In the genomic region with DNA sequence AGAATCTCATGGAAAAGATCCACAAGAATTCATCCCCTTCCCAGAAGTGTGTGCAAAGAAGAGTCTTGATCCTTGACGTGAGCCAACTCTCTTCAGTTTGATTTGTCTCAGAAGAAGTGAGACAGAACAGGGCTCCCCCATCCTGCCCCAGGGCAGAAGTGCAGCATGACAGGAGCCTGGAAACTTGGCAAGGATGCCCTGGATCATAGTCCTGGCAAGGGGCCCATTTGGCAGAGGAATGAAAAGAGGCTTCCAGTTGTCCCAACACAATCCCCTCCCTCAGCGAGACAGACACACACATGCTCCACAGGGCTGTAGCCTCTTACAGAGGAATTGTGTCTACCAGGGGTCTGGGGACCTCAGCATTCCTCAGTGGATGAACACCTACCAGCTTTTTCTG, we compare ENCODE assay signal across 10 mouse cellular contexts.
DNase-seq lines count a peak whose midpoint lies in the region; ATAC-seq and TF ChIP-seq lines count a peak whose summit lies in the region.
"Had no signal": no experiment of that assay in that cellular context is flagged by ENCODE, and none has a peak within 500 bp of the region (broad histone marks: within the 10 kb centered on the region; RNA-seq: fewer than 3 reads in every experiment).

No protein-coding gene starts in this region.

- 0 out of 2 replicates have a peak, but pooled peaks cover 10% of the 10 kb centered on the region for H3K4me1 ChIP-seq in kidney, embryonic 14.5 days (ENCODE audit: control insufficient read depth, insufficient read depth, low read length)
- H3K4me1 ChIP-seq in lung, embryonic 14.5 days (ENCODE audit: insufficient read depth): peaks cover 13% of the 10 kb centered on the region

- no peak overlapping the region for H3K27ac ChIP-seq in kidney, embryonic 14.5 days (ENCODE audit: low read depth, low read length)
- no peak overlapping the region for H3K27ac ChIP-seq in lung, embryonic 14.5 days (ENCODE audit: low read depth)
- H3K27ac ChIP-seq: limb, embryonic 15.5 days had no signal

- 64% methylated on average over 2 of the region's 2 CpGs for WGBS in kidney, embryonic 14.5 days
- 20% methylated on average over 2 of the region's 2 CpGs for WGBS in lung, embryonic 14.5 days

- DNase-seq in kidney, adult 11 months: peak; percentile 79
- DNase-seq in NIH3T3 (ENCODE audit: low read depth): peak; percentile 3
- peak; percentile 86 for DNase-seq in brain, embryonic 14.5 days (ENCODE audit: low read depth)
- DNase-seq in heart, postnatal 10 days: peak; percentile 70 to 74
- DNase-seq in lung, embryonic 14.5 days: peak; percentile 93
- DNase-seq in thymus, postnatal 36 days: no peak

- H3K27me3 ChIP-seq in kidney, embryonic 14.5 days (ENCODE audit: control insufficient read depth, insufficient read depth, low read length): no peaks in the 10 kb centered on the region
- 0 out of 2 replicates have a peak, but pooled peaks cover 4% of the 10 kb centered on the region for H3K27me3 ChIP-seq in lung, embryonic 14.5 days (ENCODE audit: insufficient read depth, low read length)

- no peak for ATAC-seq in kidney, embryonic 14.5 days (ENCODE audit: low FRiP score, low TSS enrichment)
- peak; percentile 70 for ATAC-seq in lung, embryonic 14.5 days (ENCODE audit: insufficient read depth)
- ATAC-seq in granulocyte monocyte progenitor cell, adult 5-6 weeks (replicated peaks; ENCODE audit: poor library complexity, severe bottlenecking): no peak

- no peak overlapping the region for H3K9ac ChIP-seq in kidney, embryonic 14.5 days (ENCODE audit: low read depth, low read length)
- H3K9ac ChIP-seq in lung, embryonic 14.5 days: no peak overlapping the region
- H3K9ac ChIP-seq: limb, embryonic 15.5 days had no signal

- no peak for TF ChIP-seq CTCF in brain, embryonic 14.5 days (IDR thresholded peaks at IDR 0.05; ENCODE audit: borderline replicate concordance, extremely low read depth, insufficient read depth, insufficient read length)
- TF ChIP-seq CTCF in lung, embryonic 14.5 days (IDR thresholded peaks at IDR 0.05; ENCODE audit: low read depth): peak; percentile 26

- intact Hi-C loops in heart, postnatal 10 days (cut with DNase I): no loop called here

- no peak overlapping the region for H3K4me3 ChIP-seq in kidney, embryonic 14.5 days (ENCODE audit: low read length)
- no peak overlapping the region for H3K4me3 ChIP-seq in lung, embryonic 14.5 days (ENCODE audit: low read depth, low read length)
- H3K4me3 ChIP-seq: erythroblast, embryonic 14.5 days; limb, embryonic 15.5 days had no signal

- no peaks in the 10 kb centered on the region for H3K9me3 ChIP-seq in kidney, embryonic 14.5 days (ENCODE audit: control insufficient read depth, low read length)
- H3K9me3 ChIP-seq in lung, embryonic 14.5 days (ENCODE audit: low read depth, low read length): no peaks in the 10 kb centered on the region
- H3K9me3 ChIP-seq: limb, embryonic 15.5 days had no signal

- H3K36me3 ChIP-seq in kidney, embryonic 14.5 days (ENCODE audit: control insufficient read depth, insufficient read depth, low read length): no peaks in the 10 kb centered on the region
- no peaks in the 10 kb centered on the region for H3K36me3 ChIP-seq in lung, embryonic 14.5 days (ENCODE audit: insufficient read depth)
- H3K36me3 ChIP-seq: limb, embryonic 15.5 days had no signal

- TF ChIP-seq POLR2A in brain, embryonic 14.5 days (IDR thresholded peaks at IDR 0.05; ENCODE audit: borderline replicate concordance, extremely low read depth, insufficient read depth, insufficient read length, poor library complexity, severe bottlenecking): no peak

- no peak overlapping the region for H3K4me2 ChIP-seq in kidney, embryonic 14.5 days (replicated peaks; ENCODE audit: low read depth, low read length)
- no peak overlapping the region for H3K4me2 ChIP-seq in lung, embryonic 14.5 days
- H3K4me2 ChIP-seq: limb, embryonic 15.5 days had no signal

Comparison
In these comparisons a context has a peak if more than half of its experiments do, and no peak if none do; other contexts are left out.
1. DNase-seq: peak in kidney, adult 11 months (single experiment), NIH3T3 (single experiment), brain, embryonic 14.5 days (single experiment), heart, postnatal 10 days (2 of 2) and lung, embryonic 14.5 days (single experiment); none in thymus, postnatal 36 days (0 of 2).